Mouse (Mus musculus) cerebellum, adult 8-10 months (tissue): ENCODE measurements at regions not wholly inside any gene's neighbourhood (a gene's known extent, or its start where the extent isn't known, plus 50 kb on each side); places are given as distances from the start of the nearest gene placed in this dataset.

ENCODE experiments used
- DNase-seq: peaks from one replicate; pipeline ENCODE4 v3.0.0; 2022

- DNase-seq: no peak
Observed at GRCm38 (mm10) chr1:120761364-120761763, 159.1 kb downstream of the En1 start.

- no peak for DNase-seq
Observed at GRCm38 (mm10) chr1:120762498-120762897, 160.3 kb downstream of the En1 start.

GRCm38 (mm10) chr1:120762921-120763595, 160.8 kb downstream of the En1 start:
- no peak for DNase-seq

- no peak for DNase-seq
Observed at GRCm38 (mm10) chr1:120767054-120767453, 164.8 kb downstream of the En1 start.

- no peak for DNase-seq
Observed at GRCm38 (mm10) chr1:120771269-120771668, 169.1 kb downstream of the En1 start.

- no peak for DNase-seq
Observed at GRCm38 (mm10) chr1:120776906-120777305, 174.7 kb downstream of the En1 start.

- DNase-seq: no peak
Observed at GRCm38 (mm10) chr1:120777468-120777867, 175.2 kb downstream of the En1 start.

GRCm38 (mm10) chr1:120795245-120795644, 193.0 kb downstream of the En1 start:
- no peak for DNase-seq

GRCm38 (mm10) chr1:120801248-120801979, 199.2 kb downstream of the En1 start:
- DNase-seq: no peak

- DNase-seq: no peak
Observed at GRCm38 (mm10) chr1:120801980-120802364, 199.8 kb downstream of the En1 start.

- DNase-seq: no peak
Observed at GRCm38 (mm10) chr1:120814441-120814840, 212.2 kb downstream of the En1 start.

- no peak for DNase-seq
Observed at GRCm38 (mm10) chr1:120816237-120816820, 214.1 kb downstream of the En1 start.

GRCm38 (mm10) chr1:120817563-120817962, 215.3 kb downstream of the En1 start:
- DNase-seq: no peak

GRCm38 (mm10) chr1:120831975-120832374, 229.8 kb downstream of the En1 start:
- DNase-seq: no peak

GRCm38 (mm10) chr1:120842596-120842995, 240.4 kb downstream of the En1 start:
- DNase-seq: no peak

GRCm38 (mm10) chr1:120846146-120846545, 243.9 kb downstream of the En1 start:
- no peak for DNase-seq

- no peak for DNase-seq
Observed at GRCm38 (mm10) chr1:120851860-120852503, 249.8 kb downstream of the En1 start.

- no peak for DNase-seq
Observed at GRCm38 (mm10) chr1:120857566-120857965, 255.3 kb downstream of the En1 start.

GRCm38 (mm10) chr1:120859546-120859945, 257.3 kb downstream of the En1 start:
- DNase-seq: no peak

GRCm38 (mm10) chr1:120872554-120872953, 270.3 kb downstream of the En1 start:
- DNase-seq: no peak

GRCm38 (mm10) chr1:120882959-120883549, 280.8 kb downstream of the En1 start:
- DNase-seq: no peak

- DNase-seq: no peak
Observed at GRCm38 (mm10) chr1:120883632-120884031, 281.4 kb downstream of the En1 start.

GRCm38 (mm10) chr1:120910801-120911200, 308.6 kb downstream of the En1 start:
- no peak for DNase-seq
